Mouse (Mus musculus) ES-Bruce4 (cell line): Measurements from ENCODE around the gene Zmym4. TPM values are rescaled to one million over a fixed set of nuclear protein-coding genes. Genes with fewer than 3 reads are reported as not detected.
A peak's percentile ranks its signal among the peaks of the same experiment; 100 is the strongest.
"Not testable (repeated sequence)": the region's sequence is repeated elsewhere in the genome, so short reads cannot be mapped to it uniquely, and the experiment has no call there.

Experiments used
- H3K27ac ChIP-seq: 2 replicates; pipeline ENCODE4 v1.5.1; 2012; ENCODE audit warnings: low read length, inconsistent platforms; ENCODE audit not compliant: insufficient read depth
- H3K27me3 ChIP-seq: 2 replicates; pipeline ENCODE4 v1.6.1; 2012; ENCODE audit warnings: mild to moderate bottlenecking, low read length, inconsistent platforms; ENCODE audit not compliant: control insufficient read depth, poor library complexity, insufficient read depth, severe bottlenecking
- H3K36me3 ChIP-seq: 2 replicates; pipeline ENCODE4 v1.6.1; 2012; ENCODE audit warnings: inconsistent platforms, mild to moderate bottlenecking, low read length, moderate library complexity; ENCODE audit not compliant: control insufficient read depth, poor library complexity, insufficient read depth, severe bottlenecking
- H3K4me1 ChIP-seq: one replicate; pipeline ENCODE4 v1.8.1; 2011; ENCODE audit warnings: low read length; ENCODE audit not compliant: control insufficient read depth, insufficient read depth
- H3K4me3 ChIP-seq: 2 replicates; pipeline ENCODE4 v1.5.1; 2011; ENCODE audit warnings: low read depth, mild to moderate bottlenecking, low read length
- H3K9ac ChIP-seq: 2 replicates; pipeline ENCODE4 v1.6.1; 2012; ENCODE audit warnings: low read depth, mild to moderate bottlenecking, inconsistent platforms; ENCODE audit not compliant: poor library complexity, severe bottlenecking
- H3K9me3 ChIP-seq: replicated peaks from 2 replicates; pipeline ENCODE4 v1.6.1; 2012; ENCODE audit warnings: mild to moderate bottlenecking, low read length, inconsistent platforms; ENCODE audit not compliant: control insufficient read depth, poor library complexity, insufficient read depth, severe bottlenecking
- CTCF ChIP-seq: IDR thresholded peaks from one replicate; pipeline ENCODE4 v1.8.1; 2011; ENCODE audit warnings: low read depth, low read length
- EP300 ChIP-seq: IDR thresholded peaks from 2 replicates; pipeline ENCODE4 v1.6.1; 2011; ENCODE audit warnings: low read depth, low read length; ENCODE audit not compliant: insufficient read depth
- POLR2A ChIP-seq: IDR thresholded peaks from one replicate; pipeline ENCODE4 v1.8.1; 2011; ENCODE audit warnings: low read length; ENCODE audit not compliant: insufficient read depth
- polyA plus RNA-seq: library from polyadenylated mRNA; stranded (reverse); fragments of >200 nt; gene quantifications from 2 replicates; pipeline ENCODE4 v1.2.4, GENCODE M21; 2011; ENCODE audit warnings: low read depth; ENCODE audit not compliant: missing spikeins, insufficient read depth, insufficient read length

Zmym4 gene
- 66.0 and 70.9 TPM in 2 replicates for polyA plus RNA-seq

- Histone ChIP-seq H3K4me1 (peaks cover 1% of the 10 kb centered on the region), H3K36me3 (no peaks in the 10 kb centered on the region), H3K27ac (peak within 1 kb of the TSS; percentile 74), H3K4me3 (peak within 1 kb of the TSS; percentile 93), H3K9me3 (no peaks in the 10 kb centered on the region), H3K27me3 (no peaks in the 10 kb centered on the region), H3K9ac (peak within 1 kb of the TSS; percentile 99)
- peak; percentile 35 for TF ChIP-seq POLR2A
- TF ChIP-seq CTCF, result no peak
Observed at GRCm38 (mm10) chr4:126967864-126968821, at the start of gene Zmym4. Zmym4 (minus strand) TSS chr4:126968135.

- no peak overlapping the region for H3K27ac ChIP-seq
- no peak overlapping the region for H3K4me3 ChIP-seq
- TF ChIP-seq EP300, result no peak
- no peaks in the 10 kb centered on the region for H3K36me3 ChIP-seq
- no peak overlapping the region for H3K9ac ChIP-seq
- no peaks in the 10 kb centered on the region for H3K4me1 ChIP-seq
- H3K27me3 ChIP-seq, result no peaks in the 10 kb centered on the region
- H3K9me3 ChIP-seq, result no peaks in the 10 kb centered on the region
Observed at GRCm38 (mm10) chr4:127016366-127016765, 48.4 kb upstream of the Zmym4 start.

GRCm38 (mm10) chr4:127015294-127015993 is 47.5 kb upstream of the Zmym4 start:
- H3K9ac ChIP-seq, H3K27ac ChIP-seq, H3K4me3 ChIP-seq, H3K9me3 ChIP-seq, H3K4me1 ChIP-seq, H3K36me3 ChIP-seq, H3K27me3 ChIP-seq: not testable (repeated sequence)
- TF ChIP-seq CTCF, result peak; percentile 83

GRCm38 (mm10) chr4:127005113-127005936 is 37.4 kb upstream of the Zmym4 start:
- H3K36me3 ChIP-seq, result no peaks in the 10 kb centered on the region
- H3K9ac ChIP-seq, result peak overlapping the region; percentile 79
- no peaks in the 10 kb centered on the region for H3K27me3 ChIP-seq
- peak overlapping the region; percentile 92 for H3K27ac ChIP-seq
- peak overlapping the region; percentile 54 for H3K4me3 ChIP-seq
- H3K4me1 ChIP-seq, result no peaks in the 10 kb centered on the region
- no peaks in the 10 kb centered on the region for H3K9me3 ChIP-seq
- TF ChIP-seq EP300, result peak; percentile 90
- TF ChIP-seq CTCF, result no peak

- no peaks in the 10 kb centered on the region for H3K27me3 ChIP-seq
- H3K27ac ChIP-seq, result peak overlapping the region; percentile 92
- TF ChIP-seq CTCF, result no peak
- TF ChIP-seq EP300, result peak; percentile 94
- no peaks in the 10 kb centered on the region for H3K36me3 ChIP-seq
- no peak overlapping the region for H3K4me3 ChIP-seq
- H3K4me1 ChIP-seq, result no peaks in the 10 kb centered on the region
- H3K9me3 ChIP-seq, result no peaks in the 10 kb centered on the region
- peak overlapping the region; percentile 79 for H3K9ac ChIP-seq
Observed at GRCm38 (mm10) chr4:127004384-127004783, 36.4 kb upstream of the Zmym4 start.
